Mouse (Mus musculus) MEL (cell line): ENCODE data around the gene Aplf.

ENCODE experiments used
- CTCF ChIP-seq, 3 experiments: IDR thresholded peaks in 2 of 3; conservative IDR thresholded peaks in 1 of 3; 2 replicates each; pipeline ENCODE4 v1.5.1; 2011 to 2012; ENCODE audit warnings: low read length in 3 of 3, low read depth in 2 of 3, mild to moderate bottlenecking in 2 of 3, improper control_type of control experiment in 1 of 3, inconsistent platforms in 1 of 3, mixed read lengths in 1 of 3, moderate library complexity in 1 of 3; ENCODE audit not compliant: control insufficient read depth in 1 of 3, insufficient read depth in 1 of 3, poor library complexity in 1 of 3, severe bottlenecking in 1 of 3
- ELF1 ChIP-seq: IDR thresholded peaks from 2 replicates; pipeline ENCODE4 v1.6.1; 2014; ENCODE audit warnings: low read depth, mild to moderate bottlenecking, inconsistent platforms, low read length, improper control_type of control experiment, moderate library complexity
- POLR2AphosphoS2 ChIP-seq: IDR thresholded peaks from 2 replicates; pipeline ENCODE4 v1.6.1; 2011; ENCODE audit warnings: low read length, improper control_type of control experiment

- TF ChIP-seq POLR2AphosphoS2 (no peak), CTCF (IDR thresholded peaks at IDR 0.05 in 2 of 3, conservative IDR thresholded peaks at IDR 0.05 in 1 of 3; ENCODE audit: control insufficient read depth in 1 of 3, insufficient read depth in 1 of 3, low read depth in 2 of 3, low read length in 3 of 3, poor library complexity in 1 of 3, severe bottlenecking in 1 of 3) (no peak), ELF1 (no peak)
These were observed 4.2 kb downstream of the Aplf start for GRCm38 (mm10) chr6:87667804-87668203.
